Mouse (Mus musculus) layer of hippocampus, adult 8-10 months (tissue): ENCODE measurements around the gene Tet1. TPM values are rescaled to one million over a fixed set of nuclear protein-coding genes. Genes with fewer than 3 reads are reported as not detected.
A peak's percentile ranks its signal among the peaks of the same experiment; 100 is the strongest.

ENCODE experiments used
- DNase-seq, 2 experiments: peaks; one replicate each; pipeline ENCODE4 v3.0.0; 2022; ENCODE audit warnings: low spot score in 2 of 2
- total RNA-seq, 4 experiments: library from RNA; stranded (reverse); gene quantifications; 2 replicates each; pipeline ENCODE4 v1.2.4; 2022

Tet1 gene
- total RNA-seq, 4 experiments from 2014 or later: 12.0 to 15.1 (median 13.7) TPM

GRCm38 (mm10) chr10:62892549-62893232 is 16.1 kb downstream of the Tet1 start:
- DNase-seq: no peak

DNA sequence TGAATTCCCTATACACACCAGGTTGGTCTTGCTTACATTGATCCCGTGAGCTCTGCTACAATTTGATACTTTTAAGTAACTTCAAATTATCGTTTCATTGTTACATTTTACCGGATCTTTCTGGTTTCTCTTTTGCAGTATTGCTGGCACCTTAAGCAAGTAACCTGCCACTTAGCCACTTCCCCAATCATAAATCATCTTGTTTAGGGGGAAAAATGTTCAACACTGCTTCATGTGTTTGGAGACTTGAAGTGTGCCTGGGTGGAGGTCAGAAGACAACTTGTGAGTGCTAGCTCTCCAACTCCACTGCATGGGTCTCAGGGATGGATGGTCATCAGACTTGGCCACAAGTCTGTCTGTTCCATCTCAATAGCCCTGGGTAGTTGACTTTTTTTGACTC is 17.8 kb downstream of the Tet1 start:
- no peak for DNase-seq

DNA sequence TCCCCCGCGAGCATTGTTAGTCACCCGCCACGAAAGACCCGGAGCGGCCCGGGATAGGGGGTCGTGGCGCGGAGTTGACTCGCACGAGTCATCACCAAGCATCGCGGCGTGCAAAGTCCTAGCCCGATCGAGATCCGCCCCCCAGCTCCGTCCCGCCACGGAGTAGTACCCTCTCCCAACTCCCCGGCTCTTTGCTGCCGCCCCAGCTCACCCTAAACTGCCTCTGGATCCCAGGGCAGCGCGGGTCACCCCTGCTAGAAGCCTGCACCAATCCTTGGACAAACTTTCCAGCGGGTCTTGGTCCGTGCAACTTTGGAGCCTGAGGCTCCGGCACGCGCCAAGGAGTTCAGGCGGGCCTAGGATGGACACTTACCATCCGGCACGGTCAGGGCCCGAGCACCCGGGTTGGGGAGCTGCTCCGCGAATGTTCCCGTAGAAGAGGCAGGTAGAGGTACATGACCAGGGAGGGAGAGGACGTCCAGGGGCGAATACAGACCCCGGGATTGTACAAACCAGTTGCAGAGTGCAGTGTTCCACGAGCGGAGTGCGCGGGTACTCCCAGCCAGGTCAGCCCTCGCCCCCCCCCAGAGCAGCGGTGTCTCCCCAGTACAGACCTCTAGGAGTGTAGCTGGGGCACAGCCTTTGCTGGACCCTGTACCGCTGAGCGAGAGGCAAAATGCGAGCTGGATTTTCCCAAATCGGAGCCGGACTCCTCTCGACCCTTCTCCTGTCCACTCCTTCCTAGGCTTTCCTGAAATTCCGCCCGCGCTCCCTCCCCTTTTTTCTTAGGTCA is 21.8 kb downstream of the Tet1 start:
- DNase-seq: no peak

DNA sequence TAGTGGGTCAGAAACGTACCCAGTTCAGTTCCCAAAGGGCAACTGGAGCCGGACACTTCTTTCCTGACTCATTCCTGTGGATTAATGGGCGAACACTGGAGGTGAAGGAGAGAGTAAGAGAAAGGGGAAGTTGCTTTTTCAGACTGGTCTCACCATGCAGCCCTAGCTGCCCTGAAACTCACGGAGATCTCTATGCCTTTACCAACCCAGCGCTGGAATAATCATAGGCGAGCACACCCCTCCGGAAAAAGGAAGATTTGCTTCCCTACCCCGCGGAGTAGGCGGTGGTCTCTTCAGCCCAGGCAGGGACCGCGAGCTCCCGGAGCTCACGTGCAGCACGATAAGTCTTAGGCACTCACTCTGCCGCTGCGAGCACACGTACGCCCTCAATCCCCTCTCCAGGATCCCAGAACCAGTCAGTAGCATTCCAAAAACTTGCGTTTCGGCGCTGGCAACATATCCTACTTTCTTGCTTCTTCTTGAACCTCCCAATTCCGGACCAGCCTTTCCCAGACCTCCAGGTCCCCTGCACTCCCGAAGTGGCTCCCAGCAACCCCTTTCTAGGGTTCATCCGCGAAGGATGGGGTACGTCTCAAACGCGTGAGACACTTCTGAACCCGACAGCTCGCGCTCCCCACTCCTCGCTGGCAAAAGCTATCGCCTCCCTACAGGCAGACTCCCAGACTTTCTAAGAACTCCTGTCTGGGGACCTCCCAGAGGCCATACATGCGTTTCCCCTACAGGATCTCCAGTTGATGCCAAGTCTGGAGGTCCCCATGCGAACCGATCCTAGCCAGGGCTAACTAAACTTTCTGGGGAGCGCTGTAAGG is 22.6 kb downstream of the Tet1 start:
- DNase-seq: no peak

DNA sequence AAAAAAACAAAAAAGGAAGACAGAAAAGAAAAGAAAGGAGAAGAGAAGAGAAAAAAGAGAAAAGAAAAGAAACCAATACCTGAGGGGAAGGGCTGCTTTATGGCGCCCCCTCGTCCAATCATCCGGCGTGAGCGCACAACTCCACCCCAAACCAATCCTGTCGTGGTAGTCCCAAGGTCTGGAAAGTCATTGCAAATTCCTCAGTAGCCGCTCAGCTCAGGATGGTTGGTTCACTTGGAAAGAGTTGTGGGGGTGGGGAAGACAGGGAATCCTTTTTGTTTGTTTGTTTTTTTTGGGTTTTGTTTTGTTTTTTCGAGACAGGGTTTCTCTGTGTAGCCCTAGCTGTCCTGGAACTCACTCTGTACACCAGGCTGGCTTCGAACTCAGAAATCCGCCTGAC is 23.3 kb downstream of the Tet1 start:
- no peak for DNase-seq

DNA sequence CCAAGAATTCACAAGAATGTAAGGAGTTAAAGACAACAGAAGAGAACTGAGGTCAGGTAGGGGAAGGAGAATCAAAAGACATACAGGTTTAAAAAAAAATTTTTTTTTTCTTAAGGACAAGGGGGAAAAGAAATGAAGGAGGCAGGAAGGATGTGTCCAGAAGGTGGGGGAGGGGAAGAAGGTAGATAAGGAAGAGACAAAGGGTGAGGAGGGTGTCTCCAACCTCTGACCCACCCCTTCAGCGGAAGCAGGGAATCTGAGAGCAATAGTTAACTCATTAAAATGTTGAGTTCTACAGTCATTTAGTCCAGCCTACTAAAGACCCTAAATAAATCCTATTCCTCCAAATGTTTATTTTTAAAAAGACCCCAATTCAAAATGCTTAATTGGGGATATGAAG is 24.3 kb downstream of the Tet1 start:
- no peak for DNase-seq

DNA sequence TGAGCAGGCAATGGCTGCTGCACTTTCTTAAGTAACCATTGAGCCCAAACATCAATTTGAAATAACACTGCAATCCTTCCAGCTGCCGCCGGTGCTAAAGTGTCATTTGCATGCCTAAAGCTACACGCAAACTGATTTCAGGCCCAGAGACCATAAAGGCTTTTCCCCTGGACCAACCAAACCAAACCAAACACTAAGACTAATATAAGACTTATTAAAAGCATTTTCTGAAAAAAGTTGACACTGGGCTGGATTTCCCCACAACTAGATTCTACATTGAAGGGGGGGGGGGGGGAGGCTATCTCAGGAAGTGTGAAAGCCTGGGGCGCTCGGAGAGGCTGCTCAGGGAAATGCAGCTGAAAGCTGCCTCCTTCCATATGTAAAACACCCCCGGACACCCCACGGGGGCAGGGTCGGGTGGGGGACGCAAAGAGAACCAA is 24.8 kb downstream of the Tet1 start:
- DNase-seq: no peak

DNA sequence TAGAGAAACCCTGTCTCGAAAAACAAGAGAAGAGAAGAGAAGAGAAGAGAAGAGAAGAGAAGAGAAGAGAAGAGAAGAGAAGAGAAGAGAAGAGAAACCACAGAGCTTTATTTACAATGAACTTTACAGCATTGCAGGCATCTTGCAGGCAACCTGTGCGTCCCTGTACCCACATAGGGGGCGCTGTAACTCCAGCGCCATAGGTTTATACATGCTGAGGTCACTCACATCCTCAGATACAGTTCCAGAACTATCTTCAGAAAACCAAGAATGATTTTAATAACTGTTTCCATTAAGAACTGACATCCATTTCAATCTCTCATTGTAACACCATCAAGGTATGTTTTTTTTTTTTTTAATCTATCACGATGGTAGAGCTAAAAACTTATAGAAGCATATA is 27.6 kb downstream of the Tet1 start:
- no peak for DNase-seq

GRCm38 (mm10) chr10:62878056-62878455 is 30.7 kb downstream of the Tet1 start:
- no peak for DNase-seq

GRCm38 (mm10) chr10:62875565-62875964 is 33.2 kb downstream of the Tet1 start:
- no peak for DNase-seq

DNA sequence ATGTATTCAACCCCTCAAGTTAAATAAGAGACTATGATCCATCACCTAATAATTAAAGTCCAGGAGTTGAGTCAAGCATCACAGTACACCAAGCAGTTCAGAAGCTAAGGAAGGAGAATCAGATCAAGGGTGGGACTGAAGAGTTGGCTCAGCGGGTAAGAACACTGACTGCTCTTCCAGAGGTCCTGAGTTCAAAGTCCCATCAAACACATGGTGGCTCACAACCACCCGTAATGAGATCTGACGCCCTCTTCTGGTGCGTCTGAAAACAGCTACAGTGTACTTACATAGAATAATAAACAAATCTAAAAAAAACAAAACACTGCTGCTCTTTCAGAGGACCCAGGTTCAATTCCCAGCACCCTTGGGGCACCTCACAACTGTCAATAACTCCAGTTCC is 34.0 kb downstream of the Tet1 start:
- no peak for DNase-seq

- peak; percentile 37 to 47 for DNase-seq
Measured at GRCm38 (mm10) chr10:62866035-62866791, 42.6 kb downstream of the Tet1 start.

- DNase-seq: peak; percentile 90 to 92
Measured at GRCm38 (mm10) chr10:62865167-62866034, 43.4 kb downstream of the Tet1 start.

- no peak for DNase-seq
Measured at GRCm38 (mm10) chr10:62863563-62863962, 45.2 kb downstream of the Tet1 start.

DNA sequence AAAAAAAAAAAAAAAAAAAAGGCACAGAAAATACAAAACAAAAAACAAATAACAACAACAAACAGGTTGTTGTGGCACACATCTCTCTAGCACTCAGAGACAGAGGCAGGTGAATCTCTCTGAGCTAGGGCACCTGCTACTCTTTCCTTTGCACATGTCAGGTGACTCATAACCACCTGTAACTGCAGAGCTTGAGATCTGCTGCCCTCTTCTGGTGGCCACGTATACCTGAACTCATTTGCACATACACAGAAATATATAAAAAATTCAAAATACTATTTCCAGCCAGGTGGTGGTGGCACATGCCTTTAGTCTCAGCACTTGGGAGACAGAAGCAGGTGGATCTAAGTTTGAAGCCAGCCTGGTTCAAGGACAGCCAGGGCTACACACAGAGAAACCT is 46.4 kb downstream of the Tet1 start:
- DNase-seq: no peak

DNA sequence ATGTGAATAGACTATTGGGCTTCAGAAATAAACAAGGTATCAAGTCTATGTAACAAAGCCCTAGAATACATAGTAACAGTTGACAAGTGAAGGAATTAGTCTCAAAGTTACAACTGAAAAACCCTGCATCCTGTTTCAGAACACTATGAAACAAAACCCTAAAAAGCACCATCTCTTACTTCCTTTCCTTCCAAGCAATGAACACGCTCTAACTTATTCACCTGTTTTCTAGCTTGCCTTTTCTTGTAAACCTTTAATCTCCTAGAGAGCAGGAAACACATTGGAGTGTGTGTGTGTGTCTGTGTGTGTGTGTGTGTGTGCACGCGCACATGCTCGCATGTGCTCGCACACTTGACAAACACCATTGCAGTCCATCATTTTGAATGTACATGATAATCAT is 49.8 kb downstream of the Tet1 start:
- DNase-seq: no peak

DNA sequence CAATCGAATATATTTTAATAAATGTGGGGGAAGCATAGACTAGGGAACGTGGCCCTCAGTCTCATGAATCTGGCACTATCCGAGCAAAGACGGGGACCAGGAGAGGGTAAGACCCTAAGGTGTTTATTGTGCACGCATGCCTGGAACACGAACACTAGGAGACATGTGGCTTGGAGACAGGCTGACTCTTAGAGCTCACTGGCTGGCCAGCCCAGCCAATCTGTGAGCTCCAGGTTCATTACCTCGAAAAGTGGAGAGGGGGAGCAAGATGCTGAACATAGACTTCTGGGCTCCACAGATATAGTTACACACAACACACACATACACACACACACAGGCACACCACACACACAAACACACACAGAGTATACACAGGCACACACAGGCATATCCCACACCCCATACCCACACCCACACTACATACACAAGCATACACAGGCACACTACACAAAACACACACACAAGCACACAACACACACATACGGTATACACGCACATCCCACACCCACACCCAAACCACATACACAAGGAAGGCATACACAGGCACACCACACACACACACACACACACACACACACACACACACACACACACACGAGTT is 52.0 kb downstream of the Tet1 start:
- DNase-seq: no peak

- DNase-seq: no peak
Measured at GRCm38 (mm10) chr10:62854992-62855391, 53.8 kb downstream of the Tet1 start.

GRCm38 (mm10) chr10:62854581-62854980 is 54.2 kb downstream of the Tet1 start:
- DNase-seq: no peak

- DNase-seq: no peak
Measured at GRCm38 (mm10) chr10:62851578-62851977, 57.2 kb downstream of the Tet1 start.
